Mouse (Mus musculus) testis, adult 2 months (tissue): Measurements from ENCODE around the gene Cplx3.

Experiments
- CTCF ChIP-seq: fragments of 200-500 bp; IDR thresholded peaks from 2 replicates; pipeline ENCODE4 v1.5.1; 2012; ENCODE audit warnings: low read depth, mild to moderate bottlenecking, inconsistent platforms, low read length, moderate library complexity; ENCODE audit not compliant: control insufficient read depth, insufficient read depth, insufficient replicate concordance
- POLR2A ChIP-seq: fragments of 200-500 bp; IDR thresholded peaks from 2 replicates; pipeline ENCODE4 v1.6.1; 2012; ENCODE audit warnings: low read depth, mild to moderate bottlenecking, inconsistent platforms, low read length, moderate library complexity; ENCODE audit not compliant: control insufficient read depth

GRCm38 (mm10) chr9:57601353-57601706 lies 4.8 kb downstream of the Cplx3 start:
- TF ChIP-seq CTCF (no peak), POLR2A (no peak)
